Mouse (Mus musculus) CD4-positive helper T cell, adult 2 months (primary cell): ENCODE data around the gene Uvssa.

ENCODE experiments used
- DNase-seq: peaks from one replicate; pipeline ENCODE4 v3.0.0-alpha.2; 2012; ENCODE audit warnings: low read depth, missing footprints, low spot score

The Uvssa gene

DNA sequence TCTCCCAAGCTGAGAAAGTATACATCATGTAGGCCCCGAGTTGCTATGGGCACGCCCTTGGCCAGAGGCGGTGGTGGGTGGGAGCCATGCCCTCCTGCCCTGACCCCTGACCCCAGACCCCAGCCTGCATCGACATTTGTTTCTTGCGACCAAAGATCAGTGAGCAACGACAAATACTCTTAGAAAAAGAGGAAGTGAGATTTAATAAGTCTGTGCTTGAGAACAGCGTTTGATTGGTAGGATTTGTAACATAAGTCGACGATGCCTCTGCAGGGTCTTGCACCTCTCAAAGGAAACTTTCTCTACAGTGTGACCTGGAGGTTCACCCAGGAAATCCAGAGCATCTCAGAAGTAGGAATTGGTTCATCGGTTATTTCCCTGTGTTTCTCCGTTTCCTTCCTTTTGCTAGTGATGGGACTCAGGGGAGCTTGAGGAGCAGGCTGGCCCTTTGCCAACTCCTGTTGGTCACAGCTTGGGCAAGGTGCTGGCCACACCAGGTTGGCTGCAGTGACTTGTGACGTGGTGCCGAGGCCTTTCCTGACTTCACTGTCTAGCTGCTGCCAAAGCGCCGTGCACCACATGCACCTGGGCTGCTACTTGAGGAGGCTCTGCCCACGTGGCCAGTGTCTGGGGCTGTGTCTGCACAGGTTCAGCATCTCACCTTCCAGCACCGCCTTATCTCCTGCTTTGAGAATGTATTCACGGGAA is 5.9 kb upstream of the Uvssa start:
- DNase-seq = no peak

- DNase-seq = peak; percentile 35
These were observed 1.2 kb upstream of the Uvssa start for GRCm38 (mm10) chr5:33377176-33377575.

DNA sequence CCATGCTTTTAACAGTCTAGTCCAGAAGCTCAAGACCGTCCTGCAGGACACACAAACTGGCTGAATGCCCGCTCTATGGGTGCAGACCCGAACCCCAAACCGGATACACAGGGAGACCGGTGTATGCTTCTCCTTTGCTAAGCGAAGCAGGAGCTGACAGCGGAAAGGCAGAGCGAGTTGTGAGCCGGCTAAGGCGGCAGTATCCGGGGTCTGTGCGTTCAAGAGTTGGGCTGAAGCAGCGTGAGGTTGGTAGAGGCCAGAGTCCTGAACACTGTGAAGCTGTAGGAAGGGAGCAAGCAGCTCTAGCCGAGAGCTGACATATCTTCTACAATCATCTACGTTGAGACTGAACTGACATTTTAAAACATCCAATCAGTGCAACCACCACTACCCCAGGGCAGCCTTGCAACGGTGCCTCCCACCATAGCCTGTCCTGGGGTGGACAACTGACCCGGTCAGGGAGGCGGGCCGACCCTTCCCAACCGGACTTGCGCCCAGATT is 498 bp upstream of the Uvssa start:
- DNase-seq = no peak

GRCm38 (mm10) chr5:33387550-33387949 is 9.2 kb downstream of the Uvssa start:
- no peak for DNase-seq

- DNase-seq = peak; percentile 74
These were observed 15.5 kb downstream of the Uvssa start for GRCm38 (mm10) chr5:33393803-33394202.

GRCm38 (mm10) chr5:33395693-33396092 is 17.3 kb downstream of the Uvssa start:
- no peak for DNase-seq

- DNase-seq = no peak
These were observed 18.5 kb downstream of the Uvssa start for GRCm38 (mm10) chr5:33396828-33397227.

- no peak for DNase-seq
These were observed 22.5 kb downstream of the Uvssa start for GRCm38 (mm10) chr5:33400819-33401218.

GRCm38 (mm10) chr5:33420313-33420712 is 42.0 kb downstream of the Uvssa start:
- DNase-seq = no peak

DNA sequence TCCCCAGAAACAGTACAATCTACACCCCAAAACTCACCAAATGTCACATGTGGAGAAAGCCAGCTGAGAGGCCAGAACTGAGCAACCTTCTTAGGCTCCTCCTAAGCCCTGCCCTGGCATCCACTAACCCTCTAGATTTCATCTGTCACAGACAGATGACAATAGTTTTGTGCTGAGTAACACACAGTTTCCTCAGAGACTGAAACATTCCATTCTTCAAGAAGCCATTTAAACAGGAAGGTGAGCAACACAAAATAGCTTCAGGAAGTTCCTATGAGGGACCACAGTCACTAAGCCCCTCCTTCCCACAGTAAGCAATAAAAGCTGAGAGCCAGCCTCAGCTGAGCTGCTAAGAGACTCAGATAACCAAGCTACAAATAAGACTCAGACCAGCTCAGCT is 49.1 kb downstream of the Uvssa start:
- DNase-seq = no peak

DNA sequence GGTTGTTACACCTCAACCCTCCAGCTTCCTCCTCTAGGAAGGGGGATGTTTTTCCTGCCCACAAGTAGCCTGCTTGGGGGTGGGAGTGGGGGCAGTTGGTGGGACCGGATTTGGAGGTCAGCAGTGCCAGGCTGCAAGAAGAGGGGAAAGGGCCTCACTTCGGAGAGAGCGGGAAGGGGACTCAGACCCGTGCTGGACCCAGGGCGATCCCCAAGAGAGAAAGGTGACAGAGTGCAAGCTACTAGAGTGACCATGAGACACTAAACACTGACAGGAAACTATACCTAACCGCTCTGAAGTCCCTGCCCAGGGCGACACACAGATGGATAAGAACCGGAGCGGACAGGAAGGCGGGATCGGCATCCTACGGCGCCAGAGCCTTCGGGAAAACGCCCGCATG is 51.8 kb downstream of the Uvssa start:
- no peak for DNase-seq

DNA sequence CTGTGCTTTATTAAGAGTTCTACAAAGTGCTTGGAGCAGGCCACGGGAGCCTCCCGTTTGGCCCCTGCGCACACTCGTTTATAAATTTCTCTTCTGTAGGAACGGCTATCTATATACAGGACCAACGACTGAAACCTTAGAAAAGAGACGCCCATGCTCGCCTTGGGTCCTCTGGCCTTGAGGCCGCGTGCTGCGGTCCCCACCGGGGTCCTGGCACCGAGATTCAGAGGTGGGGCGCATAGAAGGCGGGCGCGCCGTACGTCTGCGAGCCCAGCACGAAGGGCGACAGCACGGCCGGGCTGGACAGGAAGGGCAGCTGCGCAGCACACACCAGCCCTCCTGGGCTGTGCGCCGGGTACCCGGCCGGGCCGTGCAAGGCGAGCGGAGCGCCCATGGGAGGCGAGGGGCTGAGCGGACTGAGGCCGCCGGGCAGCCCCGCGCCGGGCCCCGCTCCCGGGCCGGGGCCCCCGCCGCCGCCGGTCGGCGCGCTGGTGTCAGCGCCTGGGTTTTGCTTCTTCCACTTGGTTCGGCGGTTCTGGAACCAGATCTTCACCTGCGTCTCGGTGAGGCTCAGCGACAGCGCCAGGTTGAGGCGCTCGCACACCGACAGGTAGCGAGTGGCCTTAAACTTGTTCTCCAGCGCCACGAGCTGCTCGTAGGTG is 52.3 kb downstream of the Uvssa start:
- no peak for DNase-seq

DNA sequence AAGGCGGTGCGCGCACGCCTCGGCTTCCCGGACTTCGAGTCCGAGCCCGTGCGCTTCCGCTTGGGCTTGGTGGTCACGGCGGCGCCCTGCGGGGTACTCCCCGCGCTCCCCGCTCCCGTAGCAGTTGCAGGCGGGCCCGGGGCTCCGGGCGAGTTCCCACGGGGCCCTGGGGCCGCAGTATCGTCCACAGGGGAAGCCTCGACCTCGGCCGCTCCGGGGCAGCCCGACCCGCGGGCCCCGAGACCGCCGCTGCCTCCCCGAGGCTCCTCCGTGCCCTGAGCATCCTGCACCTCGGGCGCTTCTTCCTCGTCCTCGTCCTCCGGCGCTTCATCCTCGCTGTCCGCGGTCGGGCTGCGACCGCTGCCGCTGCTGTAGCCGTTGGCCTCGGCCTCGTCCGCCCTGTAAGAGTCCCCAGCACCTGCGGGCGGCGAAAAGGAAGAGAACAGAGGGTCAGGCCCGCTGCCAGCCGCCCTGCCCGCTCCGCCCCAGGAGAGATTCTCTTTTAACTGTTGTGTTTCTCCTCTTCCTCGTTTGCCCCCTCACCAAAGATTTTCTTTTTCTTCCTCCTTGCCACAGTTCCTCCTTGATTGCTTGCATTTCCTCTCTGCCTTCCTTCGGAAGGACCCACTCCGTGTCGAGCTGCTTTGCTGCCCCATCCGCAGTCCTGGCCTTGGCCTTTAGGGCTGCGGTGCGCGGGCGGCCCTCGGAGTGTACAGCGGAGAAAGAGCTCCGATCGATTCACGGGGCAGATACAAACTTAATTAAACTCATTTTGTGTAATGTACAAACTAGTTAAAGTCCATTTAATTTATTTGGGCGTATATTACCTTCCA is 53.0 kb downstream of the Uvssa start:
- no peak for DNase-seq

DNA sequence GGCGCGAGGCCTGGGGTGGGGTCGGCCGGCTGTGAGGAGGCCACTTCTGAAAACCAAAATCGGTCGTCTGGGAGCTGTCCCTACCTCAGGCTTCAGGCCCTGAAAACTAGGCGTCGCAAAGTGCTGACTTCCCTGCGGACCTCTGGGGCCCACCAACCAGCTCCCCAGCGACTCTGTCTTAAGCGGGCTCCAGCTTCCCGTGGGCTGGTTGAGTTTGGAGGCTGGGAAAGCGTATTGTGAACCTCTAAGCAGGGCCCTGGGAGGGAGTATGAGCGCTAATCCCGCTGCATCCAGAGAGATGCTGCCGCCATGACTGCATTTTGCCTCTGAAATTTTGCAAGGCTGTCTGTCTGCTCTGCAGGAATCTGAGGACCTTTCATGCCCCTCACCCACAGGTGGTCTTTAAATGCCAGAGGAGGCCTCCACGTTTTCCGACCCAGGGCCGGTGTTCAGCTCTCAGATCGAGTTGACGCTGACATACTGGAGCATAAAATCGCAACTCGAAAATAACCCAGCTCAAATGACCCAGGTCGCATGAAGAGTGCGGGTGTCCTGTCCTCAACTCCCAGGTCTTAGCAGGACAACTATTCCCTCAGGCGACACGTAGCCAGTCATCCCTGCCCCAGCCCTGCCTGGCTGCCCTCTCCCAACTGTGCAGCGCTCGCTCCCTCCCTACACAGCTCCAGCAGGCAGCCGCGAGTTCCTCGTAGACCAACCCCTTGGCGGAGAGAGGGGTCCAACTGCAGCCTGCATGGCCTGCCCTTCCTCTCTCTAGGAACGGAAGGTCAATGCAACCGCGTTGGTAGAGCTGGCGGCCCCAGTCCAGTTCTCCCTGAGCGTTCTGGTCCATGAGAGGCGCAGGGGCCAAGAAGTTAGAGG is 53.9 kb downstream of the Uvssa start:
- DNase-seq = no peak

DNA sequence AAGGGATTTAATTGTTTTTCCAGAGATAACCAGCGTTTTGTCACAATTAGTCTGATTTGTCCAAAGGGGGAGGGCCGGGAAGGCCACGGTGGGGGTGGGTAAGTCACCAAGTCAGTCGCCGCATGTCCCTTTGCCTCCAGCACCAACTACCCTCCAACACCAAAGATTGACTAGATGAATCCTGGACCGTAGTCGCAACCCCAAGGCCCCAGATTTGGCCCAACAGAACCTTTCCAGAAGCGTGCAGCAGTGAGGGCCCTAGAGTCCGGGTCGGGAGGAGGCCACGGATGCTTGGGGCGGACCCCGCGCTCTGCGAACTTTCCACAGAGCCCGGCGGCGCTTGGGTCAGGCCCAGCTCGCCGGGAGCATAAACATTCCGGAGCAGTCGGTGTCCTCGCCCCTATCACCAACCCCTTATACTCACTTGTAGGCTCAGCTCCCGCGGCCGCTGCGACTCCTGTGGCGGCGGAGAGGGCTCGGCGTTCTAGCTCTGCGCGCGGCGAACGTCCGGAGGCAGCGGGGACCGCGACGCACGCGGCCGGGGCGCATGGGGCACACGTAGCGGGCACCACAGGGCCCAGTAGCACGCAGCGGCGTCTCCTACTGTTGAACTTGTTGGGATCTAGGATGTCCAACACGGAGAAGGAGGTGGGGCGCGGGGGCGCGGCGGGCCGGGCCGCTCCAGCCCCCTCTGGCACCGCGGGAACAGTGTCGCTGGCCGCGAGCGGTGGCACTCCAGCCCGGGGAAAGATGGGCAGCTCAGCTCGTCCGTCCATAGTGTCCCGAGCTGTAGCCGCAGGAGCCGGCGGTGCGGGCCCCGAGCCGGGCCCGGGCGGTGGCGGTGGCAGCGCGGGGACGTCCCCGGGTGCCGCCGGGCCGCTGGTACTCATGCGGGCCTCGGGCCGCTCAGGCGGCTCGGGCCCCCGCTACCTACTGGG is 55.1 kb downstream of the Uvssa start, which contains the start of gene Nkx1-1:
Nkx1-1 (minus strand) TSS at position 776 of the 938 bp plus-strand sequence.
- DNase-seq = no peak

DNA sequence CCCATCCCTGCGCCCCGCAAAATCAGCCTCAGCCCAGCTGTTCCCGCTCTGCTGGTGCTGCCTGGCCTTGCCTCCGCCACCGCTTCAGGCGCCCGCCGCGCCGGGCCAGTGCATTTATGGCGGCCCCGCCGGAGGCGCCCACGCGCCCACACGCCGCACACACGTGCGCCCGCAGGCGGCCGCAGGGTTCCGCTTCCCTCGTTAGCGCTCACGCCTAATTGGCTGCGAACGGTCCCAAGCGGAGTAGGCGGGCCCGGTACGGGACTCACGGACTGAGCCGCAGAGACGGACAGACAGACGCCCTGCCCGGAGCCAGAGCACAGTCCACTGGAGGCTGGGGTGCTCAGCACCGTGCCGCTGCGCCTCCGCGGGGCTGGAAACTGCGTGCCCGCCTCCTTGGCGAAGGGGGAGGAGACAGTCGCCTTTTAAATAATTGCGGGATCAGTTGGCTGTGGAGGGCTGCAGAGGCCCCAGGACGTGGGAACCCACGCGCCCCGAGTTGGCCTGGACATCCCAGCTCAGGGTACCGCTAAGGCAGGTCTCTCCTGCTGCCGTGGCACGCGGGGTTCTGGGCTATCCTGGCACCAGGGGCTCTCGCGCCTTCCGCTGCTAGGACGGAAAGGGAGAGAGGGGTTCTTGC is 55.9 kb downstream of the Uvssa start:
- no peak for DNase-seq

GRCm38 (mm10) chr5:33435151-33435550 is 56.8 kb downstream of the Uvssa start:
- no peak for DNase-seq

DNA sequence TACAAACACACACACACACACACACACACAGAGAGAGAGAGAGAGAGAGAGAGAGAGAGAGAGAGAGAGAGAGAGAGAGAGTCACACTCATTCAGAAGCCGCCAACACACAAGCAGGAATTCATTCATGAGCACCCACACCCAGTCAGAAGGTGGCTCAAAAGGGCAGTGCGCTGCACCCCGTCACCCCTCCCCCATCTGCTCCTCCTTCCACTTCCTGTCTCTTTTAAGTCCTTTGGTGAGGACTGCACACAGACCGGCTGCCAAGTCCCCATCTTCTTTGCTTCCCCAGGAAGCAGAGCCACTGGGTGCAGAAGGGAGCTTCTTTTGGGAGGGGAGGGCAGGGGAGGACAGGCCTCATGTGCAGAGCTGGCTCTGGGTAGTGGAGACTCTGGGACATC is 57.6 kb downstream of the Uvssa start:
- peak; percentile 49 for DNase-seq

GRCm38 (mm10) chr5:33438214-33438613 is 59.9 kb downstream of the Uvssa start:
- DNase-seq = peak; percentile 67
